Mouse (Mus musculus) regulatory T cell (primary cell): ENCODE measurements around the gene Ccdc150.

Experiments
- in situ Hi-C: fragments of 300-600 bp; cut with MboI, MseI; formaldehyde crosslinking; loops from one replicate; pipeline ENCODE4 v1.15.1; 2025; ENCODE audit warnings: high pct_unique_total_duplicates

The Ccdc150 gene

DNA sequence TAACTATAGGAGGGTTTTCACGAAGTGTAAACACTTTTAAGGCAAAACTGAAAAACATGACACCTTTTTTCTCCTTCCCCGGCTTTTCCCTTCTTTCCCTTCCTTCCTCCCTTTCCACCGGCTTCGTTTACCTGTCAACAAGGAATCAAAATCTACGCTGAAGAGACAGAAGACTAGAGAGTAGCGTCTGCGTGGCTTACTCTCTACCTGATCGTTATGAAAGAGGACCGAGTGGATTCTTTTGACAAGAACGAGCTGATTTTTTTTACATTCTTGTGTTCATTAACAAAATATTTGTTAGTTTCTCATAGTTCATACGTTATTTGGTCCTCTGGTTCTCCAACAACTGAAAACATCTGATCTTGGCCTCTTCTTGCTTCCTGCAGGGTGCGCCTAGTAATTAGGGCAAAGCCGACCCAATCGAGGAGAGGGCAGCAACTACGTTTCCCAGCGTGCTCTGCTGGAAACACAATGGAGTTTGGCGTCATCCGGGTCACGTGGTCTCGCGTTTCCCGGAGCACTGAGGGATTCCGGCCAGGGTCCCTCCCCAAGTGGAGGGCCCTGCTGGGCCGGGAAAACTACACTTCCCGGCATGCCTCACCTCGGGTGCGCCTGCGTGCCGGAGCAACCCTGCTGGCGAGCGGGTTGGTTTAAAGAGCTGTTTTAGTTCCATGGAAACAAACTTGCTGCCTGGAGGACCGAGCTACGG lies at the start of gene Ccdc150:
TSS of gene Ccdc150 (plus strand) at position 526 of the 709 bp plus-strand sequence.
- in situ Hi-C loops: no loop called here

DNA sequence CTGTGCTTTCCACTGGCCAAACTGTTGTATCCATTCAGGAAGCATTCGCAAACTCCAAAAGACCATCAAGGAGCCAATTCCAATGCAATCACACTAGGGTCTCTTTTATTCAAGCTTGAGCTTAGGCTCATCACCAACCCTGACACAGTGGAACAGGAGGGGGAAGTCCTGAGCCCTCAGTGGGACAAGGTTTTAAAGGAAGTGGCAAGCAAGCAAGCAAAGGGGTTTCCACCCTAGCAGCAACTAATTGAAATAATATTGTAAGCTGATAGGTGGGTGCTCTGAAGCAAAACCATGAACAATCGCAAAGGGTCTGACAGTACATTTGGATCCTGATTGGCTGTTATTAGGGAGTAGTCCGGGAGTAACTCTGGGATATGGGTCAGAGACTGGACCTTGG lies 30.2 kb upstream of the Ccdc150 start:
- in situ Hi-C loops: no loop called here

DNA sequence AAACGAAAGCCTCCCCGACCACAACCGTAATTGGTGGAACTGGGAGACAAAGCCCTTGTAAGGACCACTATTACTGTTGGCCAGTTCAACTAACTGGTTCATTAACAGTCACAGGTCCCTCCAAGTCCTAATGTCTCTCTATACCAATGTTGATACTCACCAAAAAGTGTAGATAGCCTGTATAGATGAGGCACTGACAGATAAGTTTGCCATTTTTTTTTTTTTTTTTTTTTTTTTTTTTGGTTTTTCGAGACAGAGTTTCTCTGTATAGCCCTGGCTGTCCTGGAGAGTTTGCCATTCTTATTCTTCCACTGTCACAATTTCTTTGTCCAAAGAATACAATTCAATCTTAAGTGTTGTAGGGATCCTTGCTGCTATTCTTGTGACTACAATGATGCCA lies 7.8 kb upstream of the Ccdc150 start:
- in situ Hi-C loops: no loop called here

DNA sequence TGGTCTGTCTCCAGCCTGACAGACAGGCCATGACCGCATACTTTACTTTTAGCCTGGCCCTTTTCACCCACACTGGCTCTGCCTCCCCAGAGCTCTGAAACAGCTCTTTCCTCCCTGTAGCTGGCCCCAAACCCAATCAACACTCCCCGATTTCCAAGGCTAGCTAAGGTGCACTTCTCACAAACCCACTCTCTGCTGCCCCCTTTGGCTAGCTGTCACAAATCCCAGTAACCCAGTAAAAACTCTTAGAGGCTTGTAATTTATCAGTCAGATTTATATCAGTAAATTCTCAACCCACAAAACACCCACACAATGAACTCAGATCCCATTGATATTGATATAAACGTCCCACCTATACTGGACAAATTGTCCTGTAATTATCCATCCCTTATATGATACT lies 25.1 kb downstream of the Ccdc150 start:
- in situ Hi-C loops: no loop called here

DNA sequence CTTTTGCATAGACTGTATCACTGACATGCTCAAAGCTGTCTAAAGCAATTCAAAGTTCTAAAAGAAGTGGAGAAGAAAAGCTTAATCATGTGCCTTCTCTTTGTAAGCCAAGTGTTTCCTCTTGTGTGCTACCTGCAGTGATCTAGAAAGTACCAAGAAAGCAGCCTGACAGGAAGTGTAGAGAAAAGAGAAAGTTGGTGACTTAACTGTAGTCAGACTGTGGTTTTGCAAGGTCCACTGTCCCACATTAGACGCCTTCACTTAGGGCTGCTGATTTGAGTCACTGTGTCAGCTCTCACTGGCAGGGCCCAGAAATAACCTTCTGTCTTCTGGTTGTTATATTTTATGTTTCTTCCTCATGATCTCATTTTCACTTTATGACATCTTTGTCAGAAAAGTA lies 29.1 kb downstream of the Ccdc150 start:
- in situ Hi-C loops: no loop called here

DNA sequence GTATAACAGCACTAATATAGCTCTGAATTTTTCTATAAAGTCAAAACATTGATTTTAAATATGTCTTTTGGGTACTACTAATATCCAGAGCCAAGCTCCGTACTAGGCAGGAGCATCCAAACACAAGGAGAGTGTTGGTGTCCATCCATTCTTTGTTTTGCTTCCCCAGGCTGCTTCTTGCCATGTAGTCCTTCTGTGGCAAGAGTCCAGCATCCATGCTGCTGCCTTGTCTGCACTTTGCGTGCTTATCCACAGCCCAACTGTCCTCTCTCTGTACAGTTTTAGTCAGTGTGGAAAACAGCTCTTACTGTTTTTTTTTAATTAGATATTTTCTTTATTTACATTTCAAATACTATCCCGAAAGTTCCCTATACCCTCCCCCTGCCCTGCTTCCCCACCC lies 30.2 kb downstream of the Ccdc150 start:
- in situ Hi-C loops: no loop called here

DNA sequence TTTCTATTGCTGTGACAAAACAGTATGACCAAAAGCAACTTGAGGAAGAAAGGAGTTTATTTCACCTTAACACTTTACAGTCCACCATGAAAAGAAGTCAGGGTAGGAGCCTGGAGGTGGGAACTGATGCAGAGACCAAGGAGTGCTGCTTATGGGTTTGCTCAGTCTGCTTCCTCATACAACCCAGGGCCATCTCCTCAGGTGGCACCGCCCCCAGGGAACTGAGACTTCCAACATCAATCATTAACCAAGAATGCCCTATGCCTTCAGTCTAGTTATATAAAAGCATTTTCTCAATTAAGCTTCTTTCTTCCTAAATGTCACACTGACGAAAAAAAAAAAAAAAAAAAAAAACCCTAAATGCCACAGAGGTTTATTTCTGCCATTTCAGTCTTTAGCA lies 55.9 kb downstream of the Ccdc150 start:
- in situ Hi-C loops: no loop called here

DNA sequence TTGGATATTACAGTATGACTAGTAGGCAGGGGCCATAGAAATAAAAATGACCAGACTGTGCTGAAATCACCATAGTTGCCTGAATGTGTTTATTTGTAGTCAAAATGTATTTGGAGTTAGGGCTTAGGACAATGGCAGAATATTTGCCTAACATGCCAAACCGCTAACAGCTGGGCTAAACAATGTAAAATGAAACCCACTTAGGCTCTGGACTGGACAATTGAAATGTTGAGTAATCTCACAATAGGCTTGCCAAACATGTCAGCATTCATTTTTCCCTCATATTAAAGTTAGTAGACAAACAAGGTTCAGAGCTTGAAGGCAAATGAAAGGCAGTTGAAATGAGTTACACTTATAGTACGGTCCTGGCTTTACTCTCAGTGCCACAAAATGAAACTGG lies 76.2 kb downstream of the Ccdc150 start:
- in situ Hi-C loops: no loop called here

DNA sequence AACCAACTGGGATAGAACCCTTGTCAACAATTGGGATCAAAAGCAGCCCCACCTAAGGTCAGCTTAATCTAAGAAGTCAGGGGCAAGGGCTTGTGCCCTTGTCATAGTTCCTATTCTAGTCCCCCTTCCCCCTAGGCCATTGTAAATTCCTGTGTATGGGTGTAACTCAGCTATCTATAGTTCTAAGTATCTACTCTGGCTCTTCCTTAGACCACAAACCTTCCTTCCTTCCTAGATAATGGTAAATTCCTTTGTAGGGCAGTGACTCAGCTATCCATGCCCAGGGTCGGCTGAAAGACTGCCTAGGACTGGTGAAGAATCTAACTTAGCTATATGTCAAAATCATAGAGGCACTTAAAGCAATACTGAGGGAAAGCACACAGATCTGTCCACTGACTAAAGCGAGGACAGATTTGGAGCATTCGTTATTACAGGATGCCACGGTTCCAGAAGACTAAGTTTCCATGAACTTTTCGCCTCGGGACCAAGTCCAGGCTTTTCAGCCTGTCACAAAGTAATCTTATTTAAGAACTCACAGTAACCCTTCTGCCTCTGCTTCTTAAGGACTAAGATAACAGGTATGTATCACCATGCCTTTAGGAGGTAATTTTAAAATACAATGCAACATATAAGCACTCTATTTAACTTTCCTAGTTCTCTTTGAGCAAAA lies 77.5 kb downstream of the Ccdc150 start:
- in situ Hi-C loops: no loop called here

DNA sequence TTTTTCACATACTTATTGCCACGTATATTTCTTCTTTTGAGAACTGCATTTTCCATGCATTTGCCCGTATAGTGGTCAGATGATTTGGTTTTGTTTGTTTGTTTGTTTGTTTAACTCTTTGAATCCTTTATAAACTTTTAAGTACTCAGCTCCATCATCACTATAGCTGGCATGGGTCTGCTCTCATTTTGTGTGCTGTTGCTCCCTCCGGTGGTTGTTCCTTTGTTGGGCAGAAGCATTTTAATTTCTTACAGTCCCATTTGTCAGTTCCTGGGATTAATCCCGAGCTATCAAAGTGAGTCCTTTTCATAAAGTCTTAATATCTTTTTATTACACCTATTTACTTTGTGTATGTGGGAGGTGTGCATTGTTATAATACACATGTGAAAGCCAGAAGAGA lies 82.5 kb downstream of the Ccdc150 start:
- in situ Hi-C loops: loop anchor here (10.0 kb wide), 1 partner anchor 298 kb away; no protein-coding TSS in a partner anchor

DNA sequence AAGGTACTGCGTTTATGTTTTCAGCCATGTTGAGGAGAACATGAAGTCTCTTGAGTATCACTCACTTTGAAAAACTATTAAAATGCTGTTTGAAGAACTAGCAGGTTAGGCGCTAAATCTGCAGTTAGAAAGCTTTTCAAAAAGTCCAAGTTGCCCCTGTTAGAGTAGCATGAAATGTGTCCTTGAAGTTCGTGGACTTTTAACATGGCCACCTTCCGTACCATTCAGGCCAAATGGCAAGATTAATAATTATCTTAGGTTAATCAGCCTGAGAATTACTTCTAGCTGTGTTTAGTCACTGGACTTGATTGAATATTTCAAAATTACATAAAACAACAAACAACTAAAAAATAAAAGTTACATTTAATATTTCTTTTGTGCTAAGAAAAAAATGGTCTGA lies 104.3 kb downstream of the Ccdc150 start:
- in situ Hi-C loops: no loop called here

DNA sequence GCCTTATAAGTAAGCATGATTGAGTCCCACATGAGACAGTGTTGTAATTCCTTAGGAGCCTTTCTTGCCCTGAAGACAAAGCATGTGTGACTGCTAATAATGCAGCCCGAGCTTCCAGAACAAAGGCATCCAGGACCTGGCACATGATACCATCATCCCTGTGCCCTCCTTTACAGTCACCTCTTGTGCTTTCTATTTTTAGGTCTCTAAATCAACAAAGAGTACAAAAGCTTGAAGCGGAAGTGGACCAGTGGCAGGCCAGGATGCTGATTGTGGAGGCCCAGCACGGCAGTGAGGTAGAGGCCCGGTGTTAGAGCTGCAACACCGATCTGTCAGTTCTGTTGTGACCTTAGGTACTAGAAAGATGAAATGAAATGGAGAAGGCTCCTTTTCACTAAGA lies 105.0 kb downstream of the Ccdc150 start:
- in situ Hi-C loops: no loop called here

- in situ Hi-C loops: no loop called here
Measured at GRCm38 (mm10) chr1:54356566-54356965, 106.1 kb downstream of the Ccdc150 start.

- in situ Hi-C loops: no loop called here
Measured at GRCm38 (mm10) chr1:54377506-54378051, 127.1 kb downstream of the Ccdc150 start.

DNA sequence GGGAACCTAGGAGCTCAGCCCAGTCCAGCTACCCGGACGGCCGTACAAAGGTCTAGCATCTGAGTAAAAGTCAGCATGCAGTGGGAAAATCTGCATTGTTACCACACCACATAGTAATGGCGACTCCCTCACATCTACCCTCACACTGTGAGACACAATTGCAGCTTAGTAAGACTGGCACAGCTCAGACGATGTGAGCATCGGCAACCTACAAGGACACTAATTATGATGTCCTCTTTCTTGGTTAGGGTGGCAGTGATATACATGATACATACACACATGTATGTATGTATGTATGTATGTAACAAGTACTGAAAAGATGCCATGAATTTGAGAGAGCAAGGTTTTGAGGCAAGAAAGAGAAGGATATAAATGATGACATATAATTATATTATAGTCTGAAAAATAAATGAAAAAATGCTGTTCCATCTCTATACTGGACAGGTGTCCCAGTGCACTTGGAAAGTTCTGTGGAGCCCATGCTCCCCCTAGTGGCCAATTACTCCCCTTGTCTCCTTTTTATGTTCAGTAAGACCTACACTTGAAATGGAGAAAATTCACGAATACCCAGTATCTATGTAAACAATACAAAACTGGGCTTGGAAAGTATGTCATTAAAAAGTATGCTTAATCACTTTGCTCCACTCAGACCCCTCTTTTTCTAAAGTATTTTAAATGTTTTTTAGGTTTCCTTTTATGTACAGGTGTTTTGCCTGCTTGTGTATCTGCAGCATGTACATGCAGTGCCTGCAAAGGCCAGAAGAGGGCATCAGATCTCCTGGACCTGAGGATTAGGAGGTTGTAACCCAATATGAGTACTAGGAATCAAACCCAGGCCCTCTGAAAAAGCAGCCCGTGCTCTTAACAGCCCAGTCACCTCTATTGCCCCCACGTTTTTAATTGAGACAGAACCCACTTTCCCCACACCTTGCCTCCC lies 130.8 kb downstream of the Ccdc150 start:
- in situ Hi-C loops: no loop called here

DNA sequence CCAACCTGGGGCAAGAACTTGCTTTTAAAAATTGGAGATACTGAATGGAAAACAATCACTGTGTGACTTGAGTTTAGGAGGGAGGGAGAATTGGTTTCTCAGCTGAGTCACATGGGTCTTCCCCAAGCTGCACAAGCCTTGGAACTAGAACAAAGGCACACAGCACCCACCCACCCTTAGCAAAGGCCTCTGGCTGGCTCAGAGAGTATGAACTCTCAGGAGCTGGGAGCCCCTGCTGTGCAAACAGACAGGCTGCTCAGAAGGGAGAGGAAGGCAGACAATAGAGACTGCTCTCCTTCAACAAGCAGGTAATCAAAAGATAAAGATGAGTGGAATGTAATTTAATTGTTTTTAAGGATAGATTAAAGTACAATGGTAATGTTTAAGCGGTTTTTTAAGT lies 133.7 kb downstream of the Ccdc150 start:
- in situ Hi-C loops: no loop called here

- in situ Hi-C loops: no loop called here
Measured at GRCm38 (mm10) chr1:54402736-54403135, 152.3 kb downstream of the Ccdc150 start.
